Mouse (Mus musculus) forelimb bud, embryonic 11.5 days (tissue): Measurements from ENCODE around the gene Hsf2bp.

Experiments used
- DNase-seq: peaks from one replicate; pipeline ENCODE4 v3.0.0-alpha.2; 2012; ENCODE audit warnings: low read depth, low spot score

The Hsf2bp gene

DNA sequence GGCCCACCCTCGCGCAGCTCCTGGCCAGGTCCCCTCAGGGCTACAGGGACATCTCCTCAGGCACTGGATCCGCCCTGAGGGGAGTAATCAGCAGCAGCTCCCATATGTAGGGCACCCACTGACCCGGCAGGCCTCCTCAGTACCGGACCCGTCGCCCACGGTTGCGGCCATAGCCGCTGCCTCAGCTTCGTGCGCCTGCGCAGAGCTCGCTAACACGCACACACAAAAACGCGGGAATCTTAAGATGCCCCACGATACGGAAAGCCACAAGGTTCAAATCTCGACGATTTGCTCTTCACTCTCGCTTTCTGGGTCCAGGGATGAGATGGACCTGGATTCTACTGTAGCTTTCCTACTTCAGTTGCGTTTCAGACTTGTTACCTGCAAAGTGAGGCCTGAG, 1.8 kb downstream of the Hsf2bp start:
- DNase-seq, result no peak

- DNase-seq, result no peak
Measured at GRCm38 (mm10) chr17:32031684-32032083, 4.5 kb downstream of the Hsf2bp start.

GRCm38 (mm10) chr17:32028301-32028700, 7.8 kb downstream of the Hsf2bp start:
- DNase-seq, result no peak

DNA sequence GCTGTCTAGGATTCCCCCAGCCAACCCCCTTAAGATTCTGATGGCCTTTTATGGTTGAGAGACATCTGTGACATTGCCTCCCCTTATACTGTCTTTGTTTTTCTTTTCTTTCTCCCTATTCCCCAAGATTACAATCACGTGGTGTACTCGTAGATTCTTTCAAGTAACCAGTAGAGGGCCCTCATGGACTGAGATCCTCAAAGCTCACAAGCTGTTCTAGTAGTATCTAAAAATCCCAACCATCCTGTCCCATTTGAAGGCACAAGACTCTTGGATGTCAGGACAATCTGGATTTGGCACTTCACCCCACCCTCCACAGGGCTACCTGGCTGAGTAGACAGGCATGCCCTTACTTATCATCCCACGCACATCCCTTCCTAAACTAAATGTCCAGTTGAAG, 8.5 kb downstream of the Hsf2bp start:
- peak; percentile 46 for DNase-seq

DNA sequence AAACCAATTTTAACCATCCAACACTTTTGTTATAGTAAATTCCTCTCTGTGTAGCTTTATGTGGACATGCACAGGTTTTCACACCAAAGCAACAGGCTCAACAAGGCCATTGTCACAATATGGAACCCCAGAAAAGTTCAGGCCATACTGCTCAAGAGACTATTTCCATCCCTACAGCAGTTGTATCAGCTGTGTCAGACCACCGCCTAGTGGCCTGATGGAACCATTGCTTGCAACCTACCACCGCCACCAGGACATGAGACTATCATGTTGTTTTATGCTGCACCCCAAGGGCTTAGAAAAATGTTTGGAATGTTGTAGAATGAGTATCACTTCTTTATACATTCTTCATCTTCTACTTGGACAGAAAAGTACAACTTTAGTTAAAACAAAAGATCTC, 10.8 kb downstream of the Hsf2bp start:
- peak; percentile 68 for DNase-seq

GRCm38 (mm10) chr17:32024671-32025073, 11.5 kb downstream of the Hsf2bp start:
- DNase-seq, result peak; percentile 51

DNA sequence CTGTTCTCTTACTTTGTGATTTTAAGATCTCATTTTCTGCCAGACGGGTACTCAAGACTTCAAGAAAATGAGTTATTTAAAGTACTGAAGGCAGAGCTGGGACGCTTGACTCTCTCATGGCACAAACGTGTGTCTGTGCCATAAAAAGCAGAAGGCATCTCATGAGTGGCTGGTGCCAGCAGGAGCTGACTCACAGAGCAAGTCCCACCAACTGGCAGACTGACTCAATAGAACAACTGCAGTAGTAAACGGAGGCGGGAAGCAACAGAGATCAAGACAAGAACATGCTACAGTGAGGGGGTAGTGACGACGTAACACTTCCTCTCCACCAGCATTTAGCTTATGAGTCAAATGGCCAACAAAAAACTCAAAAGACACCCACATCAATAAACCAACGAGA, 13.1 kb downstream of the Hsf2bp start:
- no peak for DNase-seq

DNA sequence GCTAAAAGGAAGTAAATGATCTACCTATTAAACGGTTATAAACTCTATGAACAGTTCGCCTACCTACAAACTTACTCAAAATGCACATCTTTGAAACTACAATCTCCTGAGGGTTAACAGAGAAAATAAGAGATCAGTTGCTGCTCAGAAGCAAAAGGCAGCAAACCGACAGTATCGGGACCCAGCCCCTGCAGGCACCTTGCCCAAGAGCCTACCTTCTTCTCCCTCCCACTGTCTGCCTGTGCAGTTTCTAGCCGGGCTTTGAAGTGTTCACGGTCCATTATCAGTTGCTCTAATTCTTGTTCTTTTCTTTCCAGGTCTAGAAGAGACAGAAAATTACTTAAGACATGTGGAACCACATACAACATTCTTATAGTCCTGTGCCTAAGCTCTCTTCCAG, 13.6 kb downstream of the Hsf2bp start:
- DNase-seq, result no peak

GRCm38 (mm10) chr17:32021981-32022380, 14.2 kb downstream of the Hsf2bp start:
- DNase-seq, result no peak

DNA sequence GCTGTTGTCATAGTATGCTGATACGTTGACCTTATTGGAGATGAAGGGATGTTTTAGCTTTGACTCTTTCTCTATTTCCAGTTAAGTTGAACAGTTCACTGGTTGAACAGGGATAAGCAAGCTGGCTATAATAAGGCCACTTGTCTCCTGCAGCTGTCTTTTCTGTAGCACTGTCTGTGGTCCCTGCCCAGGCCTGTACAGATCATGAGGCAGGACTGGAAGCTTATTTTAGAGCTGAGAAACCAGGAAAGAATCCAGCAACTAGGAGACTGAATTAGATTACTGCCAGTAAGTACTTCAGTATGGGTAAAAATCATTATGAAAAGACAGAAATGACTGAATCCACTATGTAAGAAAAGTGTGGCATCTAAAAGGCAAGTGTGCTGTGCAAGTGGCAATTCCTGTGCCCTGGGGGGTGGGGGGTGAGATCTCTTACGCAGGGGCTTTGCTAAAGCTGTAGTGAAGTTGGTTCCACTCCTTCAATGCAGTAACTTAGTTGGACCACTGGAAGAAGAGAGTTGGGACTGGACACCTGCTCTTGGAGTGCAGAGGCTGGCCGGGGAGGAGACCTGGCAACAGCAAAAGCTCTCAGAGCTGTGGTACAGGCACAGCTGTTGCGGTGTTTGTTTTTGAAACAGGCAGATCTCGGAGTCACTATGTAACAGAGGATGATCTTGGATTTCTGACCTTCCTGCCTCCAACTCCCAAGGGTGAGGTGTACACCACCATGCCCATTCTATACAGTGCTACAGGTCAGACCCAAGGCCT, 17.8 kb downstream of the Hsf2bp start:
- DNase-seq, result no peak

DNA sequence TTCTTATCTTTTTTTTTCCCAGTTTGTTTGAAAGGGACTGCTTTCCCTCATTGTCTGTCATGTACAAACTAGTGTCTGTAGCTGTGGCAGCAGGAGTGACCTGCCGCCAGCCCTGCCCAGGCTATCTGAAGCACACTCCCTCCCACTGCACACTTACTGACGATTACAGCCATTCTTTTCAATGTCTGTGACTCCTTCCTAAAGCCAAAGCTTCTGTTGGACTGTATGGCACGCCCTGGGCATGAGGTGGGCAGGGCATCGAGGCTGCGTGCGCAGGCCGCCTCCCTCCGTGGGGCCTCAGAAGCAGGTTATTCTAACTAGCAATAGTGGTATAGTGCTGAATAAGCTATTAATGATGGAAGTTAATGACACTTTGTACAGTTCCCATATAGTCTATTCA, 19.7 kb downstream of the Hsf2bp start:
- DNase-seq, result no peak

GRCm38 (mm10) chr17:32013659-32014058, 22.5 kb downstream of the Hsf2bp start:
- no peak for DNase-seq

DNA sequence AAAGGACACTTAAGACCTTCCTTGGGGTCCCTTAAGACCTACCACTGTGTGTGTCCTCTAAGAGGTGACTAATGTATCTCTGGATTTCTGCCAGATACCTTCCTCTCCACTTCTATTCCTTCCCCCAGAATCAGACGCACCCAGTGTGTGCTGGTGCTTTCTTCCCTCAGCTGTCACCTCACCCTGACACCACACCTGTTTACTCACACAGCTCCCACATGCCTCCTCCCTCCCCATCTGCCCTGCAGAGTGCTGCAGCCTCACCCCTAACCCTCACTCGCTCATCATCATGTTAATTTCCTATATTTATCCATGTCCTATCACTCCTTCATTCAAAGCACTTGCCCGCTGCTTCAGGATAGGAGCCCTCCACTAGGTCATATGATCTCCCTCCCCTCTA, 23.9 kb downstream of the Hsf2bp start:
- no peak for DNase-seq

GRCm38 (mm10) chr17:32011694-32012093, 24.5 kb downstream of the Hsf2bp start:
- no peak for DNase-seq

DNA sequence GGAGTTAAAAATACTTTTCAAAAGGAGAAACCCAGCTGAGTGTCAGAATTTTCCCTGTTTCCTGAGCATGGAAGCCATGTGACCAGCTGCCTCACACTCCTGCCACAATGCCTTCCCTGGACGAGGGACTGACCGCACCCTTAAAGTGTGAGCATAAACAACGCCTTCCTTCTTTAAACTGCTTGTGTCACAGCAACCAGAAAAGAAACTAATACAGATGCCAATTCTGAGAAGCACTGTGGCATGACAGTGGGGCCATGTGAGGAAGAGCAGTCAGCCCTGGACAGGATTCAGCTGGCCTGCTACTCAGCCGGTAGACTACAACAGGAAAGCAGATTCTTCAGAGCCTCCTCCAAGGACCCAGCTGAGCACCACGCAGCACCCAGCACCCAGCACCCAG, 29.3 kb downstream of the Hsf2bp start:
- DNase-seq, result no peak

- no peak for DNase-seq
Measured at GRCm38 (mm10) chr17:32003251-32003650, 32.9 kb downstream of the Hsf2bp start.

- no peak for DNase-seq
Measured at GRCm38 (mm10) chr17:31998351-31998750, 37.8 kb downstream of the Hsf2bp start.

- DNase-seq, result no peak
Measured at GRCm38 (mm10) chr17:31996331-31996730, 39.8 kb downstream of the Hsf2bp start.

DNA sequence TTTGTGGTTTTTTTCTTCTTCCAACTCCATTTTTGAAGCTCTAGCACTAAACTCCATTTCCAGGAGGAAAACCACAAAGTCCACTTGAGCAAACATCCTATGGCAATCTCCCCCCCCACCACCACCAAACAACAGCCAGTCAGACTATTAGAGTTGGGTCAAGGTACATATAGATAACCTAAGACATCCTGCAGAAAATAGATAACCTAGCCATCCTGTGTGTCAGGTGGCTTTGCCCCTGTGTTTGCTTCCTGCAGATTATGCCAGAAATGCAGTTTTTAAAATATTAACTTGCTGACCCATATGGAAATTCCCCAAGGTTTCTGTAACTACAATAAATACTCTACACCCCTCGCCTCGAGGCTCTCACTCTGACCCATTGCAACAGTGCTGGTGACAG, 40.4 kb downstream of the Hsf2bp start:
- no peak for DNase-seq

- no peak for DNase-seq
Measured at GRCm38 (mm10) chr17:31994132-31994531, 42.0 kb downstream of the Hsf2bp start.

GRCm38 (mm10) chr17:31993354-31993753, 42.8 kb downstream of the Hsf2bp start:
- no peak for DNase-seq

DNA sequence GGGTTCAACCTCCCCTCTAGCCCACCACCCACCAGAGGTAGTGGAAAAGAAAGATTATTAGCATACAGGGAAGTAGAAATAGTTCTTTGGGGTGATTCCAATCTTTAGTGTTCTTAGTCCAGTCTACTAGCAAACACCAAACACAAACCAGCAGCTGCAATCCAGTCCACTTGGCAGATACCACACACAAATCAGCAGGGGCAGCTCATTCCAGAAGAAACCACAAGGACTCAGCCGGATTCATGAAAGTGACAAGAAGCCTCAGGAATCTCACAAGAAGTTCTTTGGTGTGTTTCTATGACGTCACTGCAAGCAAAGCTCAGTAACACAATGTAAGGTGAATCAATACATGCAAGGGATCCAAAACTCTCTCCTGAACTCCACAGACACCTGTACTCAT, 44.1 kb downstream of the Hsf2bp start:
- DNase-seq, result no peak

- DNase-seq, result no peak
Measured at GRCm38 (mm10) chr17:31989035-31989434, 47.1 kb downstream of the Hsf2bp start.

DNA sequence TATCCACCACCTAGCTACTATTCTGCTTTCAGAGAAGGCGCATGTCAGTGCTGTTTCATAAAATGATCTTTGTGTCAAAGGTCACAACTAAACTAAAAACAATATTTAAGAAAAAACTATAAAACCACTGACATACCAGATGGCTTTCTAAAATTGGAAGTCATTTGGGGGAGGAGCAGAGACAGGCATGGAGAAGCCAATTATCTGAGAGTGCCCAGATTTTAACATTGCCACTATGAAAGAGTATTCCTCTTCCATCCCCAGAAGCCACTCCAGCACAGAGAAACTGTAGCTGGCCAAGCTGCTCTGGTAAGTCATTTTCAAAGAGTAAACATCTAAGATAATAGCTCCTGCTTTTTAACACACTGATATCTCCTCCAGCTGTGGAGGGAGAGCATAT, 49.2 kb downstream of the Hsf2bp start:
- DNase-seq, result no peak
